Mouse (Mus musculus): ENCODE measurements around the gene Wdhd1. TPM values are rescaled to one million over a fixed set of nuclear protein-coding genes. Genes with fewer than 3 reads are reported as not detected.

The Wdhd1 gene
- polyA plus RNA-seq, 1 experiment from 2014 or later: 31.3 TPM

GRCm38 (mm10) chr14:47275417-47275816 lies 1.2 kb downstream of the Wdhd1 start:
- no peak for ATAC-seq (ENCODE audit: low FRiP score, low read depth)
- no peak overlapping the region for H3K27ac ChIP-seq
- WGBS: 24% methylated on average over 3 of the region's 3 CpGs
- peaks cover 19% of the 10 kb centered on the region; the same call in 1 of the 2 replicates for H3K36me3 ChIP-seq
- H3K4me2 ChIP-seq (replicated peaks): peak overlapping the region; percentile 71
- H3K27me3 ChIP-seq (replicated peaks): no peaks in the 10 kb centered on the region
- H3K4me3 ChIP-seq: peak overlapping the region; percentile 11
- no peaks in the 10 kb centered on the region for H3K9me3 ChIP-seq
- no peak overlapping the region for H3K9ac ChIP-seq
- H3K4me1 ChIP-seq: peaks cover 10% of the 10 kb centered on the region

DNA sequence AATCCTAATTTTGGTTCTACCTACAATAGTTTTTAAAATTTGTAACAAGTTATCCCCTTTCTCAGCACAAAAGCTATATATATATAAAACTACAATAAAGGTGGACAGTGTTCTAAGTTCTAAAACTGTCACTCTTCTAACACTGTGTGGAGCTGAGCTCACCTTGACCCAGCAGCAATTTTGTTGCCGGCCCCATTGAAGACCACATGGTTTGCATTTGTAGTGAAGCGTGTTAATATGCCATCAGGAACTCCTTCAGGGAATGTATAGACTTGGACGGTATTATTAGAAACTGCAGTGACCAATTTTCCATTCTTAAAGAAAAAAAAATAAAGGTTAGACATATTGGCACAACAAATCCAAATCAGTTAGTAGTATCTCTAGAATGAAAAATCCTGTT lies 2.9 kb downstream of the Wdhd1 start:
- Histone ChIP-seq H3K27ac (no peak overlapping the region), H3K36me3 (peaks cover 31% of the 10 kb centered on the region), H3K27me3 (replicated peaks) (no peaks in the 10 kb centered on the region), H3K4me1 (peaks cover 10% of the 10 kb centered on the region), H3K4me3 (no peak overlapping the region), H3K9me3 (no peaks in the 10 kb centered on the region), H3K9ac (no peak overlapping the region), H3K4me2 (replicated peaks) (no peak overlapping the region)
- no peak for ATAC-seq (ENCODE audit: low FRiP score, low read depth)
- 85% methylated on average over 3 of the region's 3 CpGs for WGBS

GRCm38 (mm10) chr14:47269706-47270105 lies 7.0 kb downstream of the Wdhd1 start:
- H3K36me3 ChIP-seq: peaks cover 51% of the 10 kb centered on the region
- no peak for ATAC-seq (ENCODE audit: low FRiP score, low read depth)
- no peak overlapping the region for H3K9ac ChIP-seq
- H3K27ac ChIP-seq: no peak overlapping the region
- WGBS: 93% methylated on average over 2 of the region's 2 CpGs
- H3K9me3 ChIP-seq: no peaks in the 10 kb centered on the region
- no peak overlapping the region for H3K4me3 ChIP-seq
- no peak overlapping the region for H3K4me2 ChIP-seq (replicated peaks)
- no peaks in the 10 kb centered on the region for H3K27me3 ChIP-seq (replicated peaks)
- no peaks in the 10 kb centered on the region for H3K4me1 ChIP-seq

GRCm38 (mm10) chr14:47269056-47269455 lies 7.6 kb downstream of the Wdhd1 start:
- Histone ChIP-seq H3K27ac (no peak overlapping the region), H3K36me3 (peaks cover 51% of the 10 kb centered on the region), H3K4me3 (no peak overlapping the region), H3K4me2 (replicated peaks) (no peak overlapping the region), H3K4me1 (no peaks in the 10 kb centered on the region), H3K9me3 (no peaks in the 10 kb centered on the region), H3K27me3 (replicated peaks) (no peaks in the 10 kb centered on the region), H3K9ac (no peak overlapping the region)
- WGBS: 97% methylated on average over 4 of the region's 4 CpGs
- ATAC-seq (ENCODE audit: low FRiP score, low read depth): no peak

DNA sequence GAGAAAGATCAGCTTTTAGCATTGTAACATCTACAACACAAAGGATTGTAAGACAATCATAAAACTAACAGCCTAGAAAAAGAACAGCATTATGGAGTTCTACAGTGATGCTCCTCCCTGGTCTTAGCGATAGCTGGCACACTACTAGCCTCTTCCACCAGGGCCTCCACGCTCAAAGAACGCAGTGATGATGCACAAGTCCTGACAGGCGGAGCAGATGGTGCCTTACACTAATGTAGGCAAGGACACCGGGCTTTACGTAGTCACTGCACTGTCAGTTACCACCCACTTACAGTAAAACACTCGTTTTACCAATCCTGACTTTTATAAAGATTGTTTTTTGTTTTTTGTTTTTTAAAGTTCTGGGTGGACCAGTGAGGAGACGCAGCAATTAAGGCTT lies 10.8 kb downstream of the Wdhd1 start:
- Histone ChIP-seq H3K27me3 (replicated peaks) (no peaks in the 10 kb centered on the region), H3K36me3 (peaks cover 35% of the 10 kb centered on the region), H3K9ac (no peak overlapping the region), H3K4me2 (replicated peaks) (no peak overlapping the region), H3K4me3 (no peak overlapping the region), H3K4me1 (no peaks in the 10 kb centered on the region), H3K27ac (no peak overlapping the region), H3K9me3 (no peaks in the 10 kb centered on the region)
- ATAC-seq (ENCODE audit: low FRiP score, low read depth): no peak
- 91% methylated on average over 8 of the region's 8 CpGs for WGBS

- Histone ChIP-seq H3K36me3 (peaks cover 33% of the 10 kb centered on the region), H3K27me3 (replicated peaks) (no peaks in the 10 kb centered on the region), H3K9ac (no peak overlapping the region), H3K9me3 (no peaks in the 10 kb centered on the region), H3K4me3 (no peak overlapping the region), H3K4me2 (replicated peaks) (no peak overlapping the region), H3K27ac (no peak overlapping the region), H3K4me1 (no peaks in the 10 kb centered on the region)
- no peak for ATAC-seq (ENCODE audit: low FRiP score, low read depth)
- 93% methylated on average over 3 of the region's 3 CpGs for WGBS
These were observed 11.8 kb downstream of the Wdhd1 start for GRCm38 (mm10) chr14:47264866-47265265.

DNA sequence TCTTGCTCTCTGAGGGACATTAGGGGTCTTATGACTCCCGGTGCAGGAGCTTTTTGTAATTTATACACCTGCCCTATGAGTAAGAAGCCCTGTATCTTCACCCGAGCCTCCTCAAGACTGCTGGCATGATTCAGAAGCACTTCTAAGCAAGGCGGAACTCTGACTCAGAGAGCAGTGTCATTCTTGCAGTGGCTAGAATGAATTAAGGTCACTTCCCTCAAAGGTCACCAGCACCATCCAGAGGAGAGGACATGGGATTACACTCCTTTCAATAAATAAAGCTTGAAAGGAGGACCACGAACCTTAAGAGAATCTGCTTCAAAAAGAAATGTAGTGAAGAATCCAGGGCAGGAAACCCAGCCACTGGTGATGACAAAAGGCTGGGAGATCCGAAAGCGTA lies 26.8 kb downstream of the Wdhd1 start:
- no peaks in the 10 kb centered on the region for H3K27me3 ChIP-seq (replicated peaks)
- no peak for ATAC-seq (ENCODE audit: low FRiP score, low read depth)
- no peak overlapping the region for H3K9ac ChIP-seq
- no peak overlapping the region for H3K4me2 ChIP-seq (replicated peaks)
- H3K4me3 ChIP-seq: no peak overlapping the region
- peaks cover 53% of the 10 kb centered on the region for H3K36me3 ChIP-seq
- H3K27ac ChIP-seq: no peak overlapping the region
- H3K9me3 ChIP-seq: no peaks in the 10 kb centered on the region
- no peaks in the 10 kb centered on the region for H3K4me1 ChIP-seq
- 90% methylated on average over 6 of the region's 6 CpGs for whole genome bisulfite sequencing

DNA sequence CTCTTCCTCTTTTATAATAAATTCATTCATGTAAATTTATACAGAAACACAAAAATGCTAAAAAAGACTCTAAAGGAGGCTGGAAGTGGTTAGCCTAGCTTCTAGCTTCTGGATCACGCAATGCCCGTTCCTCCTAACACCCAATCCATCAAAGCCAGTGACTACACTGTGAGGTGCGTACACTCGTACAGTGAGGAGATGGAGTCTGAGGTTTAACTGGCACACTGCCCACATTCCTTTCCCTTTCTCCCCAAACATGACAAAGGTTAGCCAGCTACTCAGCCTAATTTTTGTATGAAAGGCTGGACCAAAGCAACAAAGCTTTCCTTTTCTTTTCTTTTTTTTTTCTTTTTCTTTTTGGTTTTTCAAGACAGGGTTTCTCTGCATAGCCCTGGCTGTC lies 33.9 kb downstream of the Wdhd1 start:
- H3K36me3 ChIP-seq: peaks cover 53% of the 10 kb centered on the region
- 81% methylated on average over 4 of the region's 4 CpGs for WGBS

GRCm38 (mm10) chr14:47241046-47241445 lies 35.6 kb downstream of the Wdhd1 start:
- WGBS: 95% methylated on average over 6 of the region's 6 CpGs
- no peak overlapping the region for H3K9ac ChIP-seq
- no peak overlapping the region for H3K4me2 ChIP-seq (replicated peaks)
- no peak overlapping the region for H3K4me3 ChIP-seq
- no peak overlapping the region for H3K27ac ChIP-seq
- no peaks in the 10 kb centered on the region for H3K9me3 ChIP-seq
- H3K4me1 ChIP-seq: no peaks in the 10 kb centered on the region
- no peak for ATAC-seq (ENCODE audit: low FRiP score, low read depth)
- no peaks in the 10 kb centered on the region for H3K27me3 ChIP-seq (replicated peaks)
- H3K36me3 ChIP-seq: peaks cover 36% of the 10 kb centered on the region

More for the DNA sequence above, 33.9 kb downstream of the Wdhd1 start:
- H3K27ac ChIP-seq: no peak overlapping the region
- no peak overlapping the region for H3K4me3 ChIP-seq
- no peak overlapping the region for H3K4me2 ChIP-seq (replicated peaks)
- no peaks in the 10 kb centered on the region for H3K9me3 ChIP-seq
- no peak for ATAC-seq (ENCODE audit: low FRiP score, low read depth)
- H3K9ac ChIP-seq: no peak overlapping the region
- no peaks in the 10 kb centered on the region for H3K27me3 ChIP-seq (replicated peaks)
- H3K4me1 ChIP-seq: no peaks in the 10 kb centered on the region

- Histone ChIP-seq H3K9me3 (no peaks in the 10 kb centered on the region), H3K27me3 (replicated peaks) (no peaks in the 10 kb centered on the region), H3K36me3 (peaks cover 34% of the 10 kb centered on the region), H3K27ac (no peak overlapping the region), H3K4me3 (no peak overlapping the region), H3K4me2 (replicated peaks) (no peak overlapping the region), H3K9ac (no peak overlapping the region), H3K4me1 (no peaks in the 10 kb centered on the region)
- no peak for ATAC-seq (ENCODE audit: low FRiP score, low read depth)
- 89% methylated on average over 1 of the region's 1 CpGs for WGBS
These were observed 36.1 kb downstream of the Wdhd1 start for GRCm38 (mm10) chr14:47240600-47240999.

DNA sequence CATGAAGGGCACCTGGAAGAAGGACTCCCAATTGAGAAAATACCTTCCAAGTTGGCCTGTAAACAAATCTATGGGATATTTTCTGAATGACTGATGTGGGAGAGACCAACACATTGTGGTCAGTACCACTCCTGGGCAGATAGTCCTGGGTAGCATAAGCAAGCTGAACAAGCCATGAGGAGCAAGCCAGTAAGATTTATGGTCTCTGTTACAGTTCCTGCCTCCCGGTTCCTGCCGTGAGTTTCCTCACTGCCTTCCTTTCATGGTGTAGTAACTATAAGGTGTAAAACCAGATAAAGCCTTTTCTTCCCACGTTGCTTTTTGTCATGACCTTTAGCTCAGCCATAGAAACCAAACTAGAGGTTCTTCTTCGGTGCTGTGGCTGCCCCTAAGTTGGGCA lies 39.4 kb downstream of the Wdhd1 start:
- WGBS: 87% methylated on average over 4 of the region's 4 CpGs
- Histone ChIP-seq H3K4me3 (no peak overlapping the region), H3K4me1 (no peaks in the 10 kb centered on the region), H3K27ac (no peak overlapping the region), H3K36me3 (peaks cover 12% of the 10 kb centered on the region), H3K9me3 (no peaks in the 10 kb centered on the region), H3K4me2 (replicated peaks) (no peak overlapping the region), H3K9ac (no peak overlapping the region), H3K27me3 (replicated peaks) (no peaks in the 10 kb centered on the region)
- ATAC-seq (ENCODE audit: low FRiP score, low read depth): no peak

DNA sequence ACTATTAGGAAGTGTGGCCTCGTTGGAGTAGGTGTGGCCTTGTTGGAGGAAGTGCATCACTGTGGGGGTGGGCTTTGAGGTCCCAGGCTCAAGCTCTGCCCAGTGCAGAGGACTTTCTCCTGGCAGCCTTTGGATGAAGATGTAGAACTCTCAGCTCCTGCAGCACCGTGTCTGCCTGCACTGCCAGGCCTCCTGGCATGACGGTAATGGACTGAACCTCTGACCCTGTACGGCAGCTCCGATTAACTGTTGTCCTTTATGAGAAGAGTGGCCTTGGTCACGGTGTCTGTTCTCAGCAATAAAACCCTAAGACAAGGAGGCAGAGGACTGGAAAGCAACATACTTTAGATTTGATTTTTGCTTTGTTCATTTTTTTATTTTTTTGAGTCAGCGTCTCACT lies 40.2 kb downstream of the Wdhd1 start:
- no peak for ATAC-seq (ENCODE audit: low FRiP score, low read depth)
- Histone ChIP-seq H3K4me1 (no peaks in the 10 kb centered on the region), H3K9ac (no peak overlapping the region), H3K36me3 (peaks cover 11% of the 10 kb centered on the region), H3K9me3 (no peaks in the 10 kb centered on the region), H3K4me2 (replicated peaks) (no peak overlapping the region), H3K27ac (no peak overlapping the region), H3K4me3 (no peak overlapping the region), H3K27me3 (replicated peaks) (no peaks in the 10 kb centered on the region)
- WGBS: 89% methylated on average over 7 of the region's 7 CpGs

DNA sequence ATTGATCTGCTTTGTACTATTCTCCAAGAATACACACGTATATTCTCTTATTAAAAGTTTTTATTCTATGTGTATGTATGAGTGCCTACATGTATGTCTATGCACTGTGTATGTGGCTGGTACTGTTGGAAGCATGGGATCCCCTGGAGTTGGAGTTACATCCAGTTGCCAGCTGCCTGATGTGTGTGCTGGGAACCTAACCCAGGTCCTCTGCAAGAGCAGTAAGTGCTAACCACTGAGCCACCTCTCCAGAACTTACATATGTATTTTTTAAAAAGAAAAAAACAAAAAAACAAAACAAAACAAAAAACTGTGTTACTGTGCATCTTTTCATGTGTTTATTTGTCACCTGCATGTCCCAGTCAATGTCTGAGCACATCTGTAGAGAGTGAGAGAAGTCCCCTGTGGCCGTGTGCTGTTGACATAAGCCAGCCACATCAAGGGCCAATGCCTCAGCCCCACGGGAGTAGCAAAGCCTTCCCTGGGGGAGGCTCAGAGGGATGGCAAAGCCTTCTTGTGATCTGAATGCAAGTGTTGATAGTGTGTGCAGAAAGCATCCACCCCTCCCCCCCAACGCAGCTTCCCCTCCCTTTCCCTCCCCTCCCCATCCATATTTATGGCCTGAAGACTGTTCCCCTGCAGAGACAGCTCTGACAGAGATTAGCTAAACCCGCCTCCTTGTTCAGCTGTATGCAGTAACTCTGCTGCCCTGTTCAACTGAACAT lies 42.0 kb downstream of the Wdhd1 start:
- Histone ChIP-seq H3K4me1 (no peaks in the 10 kb centered on the region), H3K27ac (no peak overlapping the region), H3K9me3 (no peaks in the 10 kb centered on the region), H3K4me2 (replicated peaks) (no peak overlapping the region), H3K27me3 (replicated peaks) (no peaks in the 10 kb centered on the region), H3K36me3 (no peaks in the 10 kb centered on the region), H3K4me3 (no peak overlapping the region), H3K9ac (no peak overlapping the region)
- no peak for ATAC-seq (ENCODE audit: low FRiP score, low read depth)
- WGBS: 77% methylated on average over 5 of the region's 5 CpGs

Data from neural tube, embryonic 12.5 days (tissue).